Comparison of ENCODE assay signal across 18 mouse cellular contexts in the genomic region with DNA sequence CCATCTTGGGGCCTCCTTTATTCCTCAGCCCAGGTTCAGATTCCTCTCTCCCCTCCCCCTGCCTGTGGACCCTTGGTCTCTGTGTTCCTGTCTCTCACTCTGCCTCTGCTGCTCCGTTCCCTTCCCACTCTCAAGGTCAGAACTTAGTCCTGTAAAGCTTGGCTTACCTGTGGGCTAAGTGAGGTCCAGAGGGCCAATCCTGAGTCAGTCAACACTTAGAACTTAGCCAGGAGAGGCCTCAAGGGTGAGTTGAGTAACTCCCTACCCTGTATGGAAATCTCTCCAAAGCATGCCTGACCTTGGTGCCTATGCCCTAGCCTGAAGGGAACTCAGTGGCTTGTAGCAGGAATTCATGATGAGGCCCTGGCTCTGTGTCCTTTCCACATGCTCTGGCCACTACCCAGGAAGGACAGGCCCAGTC. TPM values are rescaled to one million over a fixed set of nuclear protein-coding genes. Genes with fewer than 3 reads are reported as not detected.
DNase-seq lines count a peak whose midpoint lies in the region; ATAC-seq and TF ChIP-seq lines count a peak whose summit lies in the region.
"Had no signal": no experiment of that assay in that cellular context is flagged by ENCODE, and none has a peak within 500 bp of the region (broad histone marks: within the 10 kb centered on the region; RNA-seq: fewer than 3 reads in every experiment).

No protein-coding gene starts in this region.

- no peak for DNase-seq in forebrain, postnatal 0 days
- DNase-seq in kidney, adult 2 months = peak; percentile 73
- DNase-seq in kidney, postnatal 10 days = no peak
- peak; percentile 49 for DNase-seq in kidney, postnatal 14 days
- DNase-seq in lung, postnatal 25 days (ENCODE audit: low spot score) = peak; percentile 83
- no peak for DNase-seq in cerebellum, postnatal 25 days
- DNase-seq in testis, postnatal 10 days (ENCODE audit: low spot score) = no peak
- DNase-seq: cerebellum, postnatal 14 days; right cerebral cortex, postnatal 14 days; thymus, adult 18-20 months had no signal

- H3K4me3 ChIP-seq in forebrain, embryonic 12.5 days (replicated peaks) = no peak overlapping the region
- no peak overlapping the region for H3K4me3 ChIP-seq in forebrain, postnatal 0 days (ENCODE audit: low read depth, low read length)
- no peak overlapping the region for H3K4me3 ChIP-seq in kidney, adult 2 months (ENCODE audit: insufficient read depth, low read depth, low read length)
- H3K4me3 ChIP-seq: embryonic facial prominence, embryonic 12.5 days; forebrain, embryonic 10.5 days; limb, embryonic 12.5 days; liver, embryonic 15.5 days; midbrain, embryonic 13.5 days had no signal

- H3K9ac ChIP-seq in forebrain, embryonic 12.5 days = 0 out of 2 replicates have a peak overlapping the region, but pooled peaks have one; percentile 17
- no peak overlapping the region for H3K9ac ChIP-seq in forebrain, postnatal 0 days
- H3K9ac ChIP-seq: embryonic facial prominence, embryonic 12.5 days; hindbrain, embryonic 14.5 days; limb, embryonic 12.5 days; liver, embryonic 15.5 days; midbrain, embryonic 13.5 days had no signal

- H3K27me3 ChIP-seq in forebrain, embryonic 12.5 days = no peaks in the 10 kb centered on the region
- no peaks in the 10 kb centered on the region for H3K27me3 ChIP-seq in forebrain, postnatal 0 days (ENCODE audit: insufficient read depth, low read length)
- no peaks in the 10 kb centered on the region for H3K27me3 ChIP-seq in kidney, adult 2 months (replicated peaks; ENCODE audit: control insufficient read depth, insufficient read depth, low read length)
- H3K27me3 ChIP-seq: embryonic facial prominence, embryonic 12.5 days; limb, embryonic 12.5 days; liver, embryonic 15.5 days; midbrain, embryonic 13.5 days had no signal

- WGBS in forebrain, embryonic 12.5 days = 70% methylated on average over 1 of the region's 1 CpGs
- WGBS in forebrain, postnatal 0 days = 55% methylated on average over 1 of the region's 1 CpGs
- 84% methylated on average over 1 of the region's 1 CpGs for WGBS in kidney, adult 2 months

- TF ChIP-seq POLR2A in kidney, adult 2 months (IDR thresholded peaks at IDR 0.05; ENCODE audit: low read depth, low read length) = no peak

- peaks cover 7% of the 10 kb centered on the region for H3K4me1 ChIP-seq in forebrain, embryonic 12.5 days
- no peaks in the 10 kb centered on the region for H3K4me1 ChIP-seq in forebrain, postnatal 0 days (ENCODE audit: insufficient read depth)
- peaks cover 2% of the 10 kb centered on the region; the same call in 1 of the 2 replicates for H3K4me1 ChIP-seq in kidney, adult 2 months (ENCODE audit: control insufficient read depth, insufficient read depth, low read length)
- H3K4me1 ChIP-seq: embryonic facial prominence, embryonic 12.5 days; limb, embryonic 12.5 days; liver, embryonic 15.5 days; midbrain, embryonic 13.5 days had no signal

- H3K27ac ChIP-seq in forebrain, embryonic 12.5 days = no peak overlapping the region
- H3K27ac ChIP-seq in forebrain, postnatal 0 days (ENCODE audit: low read depth, low read length) = no peak overlapping the region
- H3K27ac ChIP-seq in kidney, adult 2 months (ENCODE audit: insufficient read depth, low read depth, low read length) = peak overlapping the region; percentile 89
- H3K27ac ChIP-seq: embryonic facial prominence, embryonic 12.5 days; forebrain, embryonic 10.5 days; hindbrain, embryonic 14.5 days; limb, embryonic 12.5 days; liver, embryonic 15.5 days; midbrain, embryonic 13.5 days had no signal

- no peak overlapping the region for H3K4me2 ChIP-seq in forebrain, embryonic 12.5 days
- H3K4me2 ChIP-seq in forebrain, postnatal 0 days (ENCODE audit: low read depth) = no peak overlapping the region
- H3K4me2 ChIP-seq: embryonic facial prominence, embryonic 12.5 days; hindbrain, embryonic 14.5 days; limb, embryonic 12.5 days; liver, embryonic 15.5 days; midbrain, embryonic 13.5 days had no signal

- H3K36me3 ChIP-seq in forebrain, embryonic 12.5 days (replicated peaks) = no peaks in the 10 kb centered on the region
- no peaks in the 10 kb centered on the region for H3K36me3 ChIP-seq in forebrain, postnatal 0 days (ENCODE audit: insufficient read depth)
- no peaks in the 10 kb centered on the region for H3K36me3 ChIP-seq in kidney, adult 2 months (ENCODE audit: control insufficient read depth, insufficient read depth, low read length)
- H3K36me3 ChIP-seq: embryonic facial prominence, embryonic 12.5 days; forebrain, embryonic 10.5 days; G1E; limb, embryonic 12.5 days; liver, embryonic 15.5 days; midbrain, embryonic 13.5 days had no signal

- ATAC-seq in forebrain, embryonic 12.5 days (ENCODE audit: low FRiP score) = no peak
- ATAC-seq in forebrain, postnatal 0 days = no peak
- ATAC-seq: midbrain, embryonic 13.5 days had no signal

- no peaks in the 10 kb centered on the region for H3K9me3 ChIP-seq in forebrain, embryonic 12.5 days
- no peaks in the 10 kb centered on the region for H3K9me3 ChIP-seq in forebrain, postnatal 0 days (ENCODE audit: low read length)
- H3K9me3 ChIP-seq: embryonic facial prominence, embryonic 12.5 days; forebrain, embryonic 10.5 days; G1E; limb, embryonic 12.5 days; liver, embryonic 15.5 days; midbrain, embryonic 13.5 days had no signal

- no peak for TF ChIP-seq CTCF in forebrain, postnatal 0 days (IDR thresholded peaks at IDR 0.05; ENCODE audit: low read depth)
- TF ChIP-seq CTCF in kidney, adult 2 months (conservative IDR thresholded peaks at IDR 0.05; ENCODE audit: insufficient read depth, insufficient read length, low read depth, low read length) = no peak

RNA-seq across cellular contexts. Expression of gene Haspin, which starts 6.2 kb away (rescaled TPM):
- polyA plus RNA-seq in forebrain, embryonic 12.5 days (2016; fragmentation: Nextera tagmentation; extraction: Ambion mirVana) = 18.5 and 19.1 TPM in 2 replicates
- total RNA-seq in forebrain, postnatal 0 days (2014; rRNA removed) = 0.85 and 2.0 TPM in 2 replicates
- 2.3 and 2.4 TPM in 2 replicates for polyA plus RNA-seq in forebrain, postnatal 0 days (2015; fragmentation: Nextera tagmentation; extraction: Ambion mirVana)
- polyA plus RNA-seq in kidney, adult 2 months (2012; rRNA removed) = 0.90 and 1.3 TPM in 2 replicates

RNA-seq across cellular contexts. Expression of gene P2rx5, which starts 15.9 kb away (rescaled TPM):
- polyA plus RNA-seq in forebrain, embryonic 12.5 days (2016; fragmentation: Nextera tagmentation; extraction: Ambion mirVana) = 0.27 and 0.42 TPM in 2 replicates
- 0.46 and 0.57 TPM in 2 replicates for total RNA-seq in forebrain, postnatal 0 days (2014; rRNA removed)
- 0.69 TPM in 2 replicates for polyA plus RNA-seq in forebrain, postnatal 0 days (2015; fragmentation: Nextera tagmentation; extraction: Ambion mirVana)
- polyA plus RNA-seq in kidney, adult 2 months (2012; rRNA removed) = 7.4 and 8.7 TPM in 2 replicates
- polyA plus RNA-seq: G1E had no signal

RNA-seq across cellular contexts. Expression of gene Emc6, which starts 32.6 kb away (rescaled TPM):
- polyA plus RNA-seq in forebrain, embryonic 12.5 days (2016; fragmentation: Nextera tagmentation; extraction: Ambion mirVana) = 123 and 129 TPM in 2 replicates
- 127 and 153 TPM in 2 replicates for total RNA-seq in forebrain, postnatal 0 days (2014; rRNA removed)
- 182 and 219 TPM in 2 replicates for polyA plus RNA-seq in forebrain, postnatal 0 days (2015; fragmentation: Nextera tagmentation; extraction: Ambion mirVana)
- 77.6 and 91.0 TPM in 2 replicates for polyA plus RNA-seq in kidney, adult 2 months (2012; rRNA removed)

RNA-seq across cellular contexts. Expression of gene Tax1bp3, which starts 32.6 kb away (rescaled TPM):
- 158 and 163 TPM in 2 replicates for polyA plus RNA-seq in forebrain, embryonic 12.5 days (2016; fragmentation: Nextera tagmentation; extraction: Ambion mirVana)
- total RNA-seq in forebrain, postnatal 0 days (2014; rRNA removed) = 52.2 and 59.5 TPM in 2 replicates
- polyA plus RNA-seq in forebrain, postnatal 0 days (2015; fragmentation: Nextera tagmentation; extraction: Ambion mirVana) = 122 and 137 TPM in 2 replicates
- polyA plus RNA-seq in kidney, adult 2 months (2012; rRNA removed) = 86.5 and 104 TPM in 2 replicates

RNA-seq across cellular contexts. Expression of gene Itgae, which starts 53.9 kb away (rescaled TPM):
- 0.37 and 0.38 TPM in 2 replicates for polyA plus RNA-seq in forebrain, embryonic 12.5 days (2016; fragmentation: Nextera tagmentation; extraction: Ambion mirVana)
- 0.08 and 0.24 TPM in 2 replicates for total RNA-seq in forebrain, postnatal 0 days (2014; rRNA removed)
- polyA plus RNA-seq in forebrain, postnatal 0 days (2015; fragmentation: Nextera tagmentation; extraction: Ambion mirVana) = 0.20 and 0.21 TPM in 2 replicates
- polyA plus RNA-seq in kidney, adult 2 months (2012; rRNA removed) = 0.60 and 1.0 TPM in 2 replicates

Comparison
In these comparisons a context has a peak if more than half of its experiments do, and no peak if none do; other contexts are left out.
1. DNase-seq: peak in kidney, adult 2 months (single experiment), kidney, postnatal 14 days (single experiment) and lung, postnatal 25 days (single experiment); none in forebrain, postnatal 0 days (single experiment), kidney, postnatal 10 days (single experiment), cerebellum, postnatal 25 days (0 of 2) and testis, postnatal 10 days (single experiment).